Mouse (Mus musculus) C2C12 (cell line): Measurements from ENCODE around the gene Lin7c. TPM values are rescaled to one million over a fixed set of nuclear protein-coding genes. Genes with fewer than 3 reads are reported as not detected.

Experiments
- H3K27me3 ChIP-seq: one replicate; pipeline ENCODE4 v1.6.1; 2011; ENCODE audit not compliant: control insufficient read depth, insufficient read depth, insufficient read length
- H3K36me3 ChIP-seq: one replicate; pipeline ENCODE4 v1.6.1; 2011; ENCODE audit not compliant: control insufficient read depth, insufficient read depth
- H3K4me3 ChIP-seq: one replicate; pipeline ENCODE4 v1.5.1; 2011; ENCODE audit warnings: mild to moderate bottlenecking, control low read depth; ENCODE audit not compliant: poor library complexity, insufficient read depth, severe bottlenecking
- H3K79me2 ChIP-seq: one replicate; pipeline ENCODE4 v1.6.1; 2011; ENCODE audit not compliant: control insufficient read depth, insufficient read depth
- H3K79me3 ChIP-seq: one replicate; pipeline ENCODE4 v1.6.1; 2011; ENCODE audit warnings: low read depth, control low read depth
- H3ac ChIP-seq: one replicate; pipeline ENCODE3; 2011; ENCODE audit warnings: low read depth; ENCODE audit not compliant: control insufficient read depth, insufficient read length
- CEBPB ChIP-seq: IDR thresholded peaks from one replicate; pipeline ENCODE4 v1.6.1; 2011; ENCODE audit warnings: low read depth, mild to moderate bottlenecking, control low read depth, moderate library complexity
- CTCF ChIP-seq: IDR thresholded peaks from one replicate; pipeline ENCODE4 v1.5.1; 2011; ENCODE audit not compliant: control insufficient read depth, insufficient read depth, insufficient read length
- FOSL1 ChIP-seq: IDR thresholded peaks from one replicate; pipeline ENCODE4 v1.8.0; 2011; ENCODE audit warnings: mild to moderate bottlenecking, low read length; ENCODE audit not compliant: poor library complexity, insufficient read depth, severe bottlenecking
- MAX ChIP-seq: IDR thresholded peaks from one replicate; pipeline ENCODE4 v1.6.1; 2011; ENCODE audit warnings: mild to moderate bottlenecking, control low read depth
- MYOD1 ChIP-seq: IDR thresholded peaks from one replicate; pipeline ENCODE4 v1.6.1; 2011; ENCODE audit warnings: low read depth; ENCODE audit not compliant: control insufficient read depth, insufficient read length
- MYOG ChIP-seq: IDR thresholded peaks from one replicate; pipeline ENCODE4 v1.6.1; 2011; ENCODE audit not compliant: control insufficient read depth, insufficient read length; ENCODE audit errors: extremely low read depth
- USF1 ChIP-seq: IDR thresholded peaks from one replicate; pipeline ENCODE4 v1.6.1; 2011; ENCODE audit warnings: low read depth, mild to moderate bottlenecking, control low read depth, moderate library complexity
- long read RNA-seq, 2 experiments: library from polyadenylated mRNA; unstranded; transcript quantifications; one replicate each; pipeline ENCODE4 v2.0.0; 2019 to 2020
- polyA plus RNA-seq: library from polyadenylated mRNA; unstranded; fragments of >200 nt; fragmentation: generic; extraction: Trizol; gene quantifications from one replicate; pipeline ENCODE4 v1.2.1, GENCODE M21; 2012; ENCODE audit warnings: missing spikeins

Lin7c gene
- 13.8 TPM for polyA plus RNA-seq
- long read RNA-seq, experiment 1, full-length matches to known transcripts: 13 of 159 reads
- long read RNA-seq, experiment 1, partial matches to known transcripts: 0 of 159 reads
- long read RNA-seq, experiment 1, other reads (novel, unspliced or antisense): 146 of 159 reads
- long read RNA-seq, experiment 2, full-length matches to known transcripts: 143 of 147 reads
- long read RNA-seq, experiment 2, partial matches to known transcripts: 3 of 147 reads
- long read RNA-seq, experiment 2, other reads (novel, unspliced or antisense): 1 of 147 reads

GRCm38 (mm10) chr2:109890597-109890996 lies at the start of gene Lin7c:
TSS of gene Lin7c (plus strand) at chr2:109890853.
- Histone ChIP-seq H3K27me3 (no peaks in the 10 kb centered on the region), H3K79me3 (peaks cover 38% of the 10 kb centered on the region), H3K4me3 (peak within 1 kb of the TSS; percentile 84)

GRCm38 (mm10) chr2:109846401-109846800 lies 44.3 kb upstream of the Lin7c start:
- Histone ChIP-seq H3K27me3 (no peaks in the 10 kb centered on the region), H3K79me2 (no peaks in the 10 kb centered on the region), H3ac (no peak overlapping the region), H3K36me3 (no peaks in the 10 kb centered on the region), H3K79me3 (no peaks in the 10 kb centered on the region), H3K4me3 (no peak overlapping the region)
- TF ChIP-seq MYOD1 (no peak), MAX (no peak), CTCF (no peak), MYOG (no peak), USF1 (no peak), CEBPB (no peak), FOSL1 (no peak)

More at GRCm38 (mm10) chr2:109890597-109890996, at the start of gene Lin7c:
- H3K79me2 ChIP-seq: peaks cover 50% of the 10 kb centered on the region
- peak within 1 kb of the TSS; percentile 88 for H3ac ChIP-seq
- H3K36me3 ChIP-seq: peaks cover 15% of the 10 kb centered on the region
- no peak for TF ChIP-seq CEBPB
- TF ChIP-seq MYOD1: no peak
- TF ChIP-seq USF1: no peak
- no peak for TF ChIP-seq MYOG
- no peak for TF ChIP-seq MAX
- TF ChIP-seq FOSL1: no peak
- TF ChIP-seq CTCF: no peak

DNA sequence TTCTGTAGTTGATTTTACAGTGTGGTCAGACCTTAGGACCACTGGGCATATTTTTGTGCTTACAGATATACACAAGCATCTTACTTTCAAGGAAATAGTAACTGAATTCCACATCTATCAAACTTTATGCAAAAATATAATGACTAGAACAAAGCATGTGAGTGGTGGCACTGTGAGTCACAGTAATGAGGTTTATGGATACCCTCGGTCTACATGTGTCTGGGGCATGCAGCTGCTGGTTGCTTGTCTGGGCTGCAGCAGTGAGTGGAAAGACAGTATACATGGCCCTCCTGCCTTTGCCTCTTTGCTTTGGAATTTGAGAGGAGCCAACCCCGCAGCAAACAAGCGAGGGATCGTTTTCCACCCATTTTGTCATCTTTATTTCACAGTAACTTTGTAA lies 42.3 kb upstream of the Lin7c start:
- Histone ChIP-seq H3ac (no peak overlapping the region), H3K79me2 (no peaks in the 10 kb centered on the region), H3K79me3 (no peaks in the 10 kb centered on the region), H3K4me3 (no peak overlapping the region), H3K27me3 (no peaks in the 10 kb centered on the region), H3K36me3 (no peaks in the 10 kb centered on the region)
- TF ChIP-seq MYOD1 (peak; percentile 94), FOSL1 (peak; percentile 72), CEBPB (no peak)

- H3K27me3 ChIP-seq: no peaks in the 10 kb centered on the region
- no peaks in the 10 kb centered on the region for H3K36me3 ChIP-seq
- no peaks in the 10 kb centered on the region for H3K79me3 ChIP-seq
- H3K4me3 ChIP-seq: no peak overlapping the region
- TF ChIP-seq MYOD1: peak; percentile 77
- TF ChIP-seq FOSL1: no peak
- H3ac ChIP-seq: no peak overlapping the region
- no peaks in the 10 kb centered on the region for H3K79me2 ChIP-seq
Observed at GRCm38 (mm10) chr2:109848715-109849114, 41.9 kb upstream of the Lin7c start.

GRCm38 (mm10) chr2:109855601-109856000 lies 35.1 kb upstream of the Lin7c start:
- Histone ChIP-seq H3K27me3 (no peaks in the 10 kb centered on the region), H3K79me2 (no peaks in the 10 kb centered on the region), H3K4me3 (no peak overlapping the region), H3K79me3 (no peaks in the 10 kb centered on the region), H3ac (no peak overlapping the region), H3K36me3 (no peaks in the 10 kb centered on the region)
- no peak for TF ChIP-seq USF1
- TF ChIP-seq FOSL1: no peak
- peak; percentile 28 for TF ChIP-seq CEBPB

DNA sequence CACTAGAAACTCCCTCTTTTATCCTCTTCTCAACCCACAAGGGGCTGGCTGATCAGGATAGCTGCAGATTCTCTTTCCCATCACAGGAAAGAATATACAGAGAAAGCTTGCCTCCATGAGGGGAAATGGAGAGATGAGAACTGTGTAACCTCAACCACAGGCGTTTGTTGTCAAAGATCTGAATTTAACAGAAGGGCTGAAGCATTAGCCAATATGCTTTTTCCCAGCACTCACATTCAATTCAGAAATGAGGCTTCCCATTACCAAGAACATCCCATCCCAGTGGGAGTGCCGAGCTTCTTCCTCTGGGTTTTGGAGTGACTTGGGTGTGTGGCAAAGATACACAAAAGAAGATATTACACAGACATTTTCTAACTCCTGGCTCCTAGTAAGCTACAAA lies 31.0 kb upstream of the Lin7c start:
- Histone ChIP-seq H3K79me3 (no peaks in the 10 kb centered on the region), H3K36me3 (no peaks in the 10 kb centered on the region)
- TF ChIP-seq FOSL1: no peak

More for the DNA sequence above, 31.0 kb upstream of the Lin7c start:
- no peaks in the 10 kb centered on the region for H3K79me2 ChIP-seq
- no peaks in the 10 kb centered on the region for H3K27me3 ChIP-seq
- no peak overlapping the region for H3K4me3 ChIP-seq
- H3ac ChIP-seq: no peak overlapping the region
